Mouse (Mus musculus) ES-E14 (cell line): Measurements from ENCODE around the gene Ebf3. TPM values are rescaled to one million over a fixed set of nuclear protein-coding genes. Genes with fewer than 3 reads are reported as not detected.

Source experiments
- DNase-seq: peaks from one replicate; pipeline ENCODE4 v3.0.0-alpha.2; 2013; ENCODE audit warnings: low read depth, low spot score
- H3K27ac ChIP-seq: 2 replicates; pipeline ENCODE4 v1.5.1; 2012; ENCODE audit warnings: low read depth, mild to moderate bottlenecking, low read length, moderate library complexity, mixed read lengths; ENCODE audit not compliant: poor library complexity, insufficient read depth, severe bottlenecking
- H3K36me3 ChIP-seq: 2 replicates; pipeline ENCODE4 v1.6.1; 2012; ENCODE audit warnings: mild to moderate bottlenecking, low read length, moderate library complexity, mixed read lengths; ENCODE audit not compliant: control insufficient read depth, poor library complexity, insufficient read depth, severe bottlenecking
- H3K4me1 ChIP-seq, 2 experiments: fragments of 150-350 bp in 1 of 2; sonication (generic) in 1 of 2; 2 replicates each; pipeline ENCODE4 v1.6.1; 2012; ENCODE audit warnings: low read length in 2 of 2, mild to moderate bottlenecking in 1 of 2, mixed read lengths in 1 of 2; ENCODE audit not compliant: control insufficient read depth in 2 of 2, insufficient read depth in 2 of 2, poor library complexity in 1 of 2
- H3K4me3 ChIP-seq, 2 experiments: fragments of 150-350 bp in 1 of 2; sonication (generic) in 1 of 2; 2 replicates each; pipeline ENCODE4 v1.5.1; 2012; ENCODE audit warnings: low read length in 2 of 2, low read depth in 1 of 2, mild to moderate bottlenecking in 1 of 2, mixed read lengths in 1 of 2; ENCODE audit not compliant: insufficient read depth in 1 of 2, poor library complexity in 1 of 2, severe bottlenecking in 1 of 2
- H3K9ac ChIP-seq: 2 replicates; pipeline ENCODE4 v1.6.1; 2012; ENCODE audit warnings: low read depth, mild to moderate bottlenecking, low read length, mixed read lengths; ENCODE audit not compliant: poor library complexity, insufficient read depth, severe bottlenecking
- H3K9me3 ChIP-seq: fragments of 150-350 bp; sonication (generic); 2 replicates; pipeline ENCODE4 v1.6.1; 2012; ENCODE audit warnings: low read depth, mild to moderate bottlenecking, low read length; ENCODE audit not compliant: control insufficient read depth, insufficient read depth
- CHD2 ChIP-seq: IDR thresholded peaks from 2 replicates; pipeline ENCODE4 v1.6.1; 2014; ENCODE audit warnings: mild to moderate bottlenecking, low read depth, low read length, inconsistent platforms
- HCFC1 ChIP-seq: IDR thresholded peaks from 2 replicates; pipeline ENCODE4 v1.6.1; 2012; ENCODE audit warnings: low read length, inconsistent platforms, borderline replicate concordance; ENCODE audit not compliant: insufficient read depth
- MAFK ChIP-seq: IDR thresholded peaks from 2 replicates; pipeline ENCODE4 v1.6.1; 2014; ENCODE audit warnings: mild to moderate bottlenecking, low read depth, low read length, inconsistent platforms; ENCODE audit not compliant: insufficient read depth
- ZC3H11A ChIP-seq: IDR thresholded peaks from 2 replicates; pipeline ENCODE4 v1.6.1; 2012; ENCODE audit warnings: low read depth, mild to moderate bottlenecking, inconsistent platforms, low read length, borderline replicate concordance
- ZNF384 ChIP-seq: IDR thresholded peaks from 2 replicates; pipeline ENCODE4 v1.6.1; 2012; ENCODE audit warnings: low read depth, low read length, inconsistent platforms
- in situ Hi-C, 2 experiments: fragments of 600-800 bp; cut with MboI; formaldehyde crosslinking; loops; one replicate each; pipeline ENCODE4 v1.15.1; 2025; ENCODE audit warnings: low sequenced_read_pairs in 2 of 2, inconsistent platforms in 1 of 2; ENCODE audit not compliant: unreplicated experiment in 2 of 2
- total RNA-seq: library from RNA; depleted of rRNA; stranded (reverse); fragments of 300-350 nt; gene quantifications from 2 replicates; pipeline ENCODE4 v1.2.3, GENCODE M21; 2012

The Ebf3 gene
- total RNA-seq, 1 experiment = 0.22 TPM

GRCm38 (mm10) chr7:137206770-137207285 is 107.4 kb downstream of the Ebf3 start:
- Histone ChIP-seq H3K4me1 (no peaks in the 10 kb centered on the region), H3K36me3 (no peaks in the 10 kb centered on the region), H3K4me3 (no peak overlapping the region), H3K27ac (no peak overlapping the region), H3K9ac (no peak overlapping the region), H3K9me3 (no peaks in the 10 kb centered on the region)
- no peak for DNase-seq
- in situ Hi-C loops = no loop called here
- TF ChIP-seq ZNF384 (no peak), HCFC1 (no peak), ZC3H11A (no peak), CHD2 (no peak), MAFK (no peak)

- in situ Hi-C loops = no loop called here
- Histone ChIP-seq H3K4me1 (no peaks in the 10 kb centered on the region), H3K27ac (no peak overlapping the region), H3K9me3 (no peaks in the 10 kb centered on the region), H3K36me3 (no peaks in the 10 kb centered on the region), H3K4me3 (no peak overlapping the region), H3K9ac (no peak overlapping the region)
- no peak for TF ChIP-seq ZC3H11A
- DNase-seq = no peak
Measured at GRCm38 (mm10) chr7:137199533-137199932, 114.7 kb downstream of the Ebf3 start.

- no peak overlapping the region for H3K4me3 ChIP-seq
- H3K4me1 ChIP-seq = no peaks in the 10 kb centered on the region
- H3K9me3 ChIP-seq = no peaks in the 10 kb centered on the region
- no peak for DNase-seq
- no peaks in the 10 kb centered on the region for H3K36me3 ChIP-seq
- no peak overlapping the region for H3K9ac ChIP-seq
- in situ Hi-C loops = no loop called here
- TF ChIP-seq HCFC1 (no peak), ZC3H11A (no peak), MAFK (no peak), ZNF384 (no peak), CHD2 (no peak)
- H3K27ac ChIP-seq = no peak overlapping the region
Measured at GRCm38 (mm10) chr7:137198921-137199320, 115.3 kb downstream of the Ebf3 start.

GRCm38 (mm10) chr7:137197118-137198030 is 116.9 kb downstream of the Ebf3 start:
- Histone ChIP-seq H3K4me3 (no peak overlapping the region), H3K9me3 (no peaks in the 10 kb centered on the region), H3K4me1 (no peaks in the 10 kb centered on the region), H3K9ac (no peak overlapping the region), H3K36me3 (no peaks in the 10 kb centered on the region), H3K27ac (no peak overlapping the region)
- no peak for DNase-seq
- no peak for TF ChIP-seq MAFK
- TF ChIP-seq ZNF384 = no peak
- no peak for TF ChIP-seq CHD2
- TF ChIP-seq ZC3H11A = no peak
- TF ChIP-seq HCFC1 = no peak
- in situ Hi-C loops = no loop called here
